8 mouse cellular contexts compared by ENCODE assay signal in the genomic region with DNA sequence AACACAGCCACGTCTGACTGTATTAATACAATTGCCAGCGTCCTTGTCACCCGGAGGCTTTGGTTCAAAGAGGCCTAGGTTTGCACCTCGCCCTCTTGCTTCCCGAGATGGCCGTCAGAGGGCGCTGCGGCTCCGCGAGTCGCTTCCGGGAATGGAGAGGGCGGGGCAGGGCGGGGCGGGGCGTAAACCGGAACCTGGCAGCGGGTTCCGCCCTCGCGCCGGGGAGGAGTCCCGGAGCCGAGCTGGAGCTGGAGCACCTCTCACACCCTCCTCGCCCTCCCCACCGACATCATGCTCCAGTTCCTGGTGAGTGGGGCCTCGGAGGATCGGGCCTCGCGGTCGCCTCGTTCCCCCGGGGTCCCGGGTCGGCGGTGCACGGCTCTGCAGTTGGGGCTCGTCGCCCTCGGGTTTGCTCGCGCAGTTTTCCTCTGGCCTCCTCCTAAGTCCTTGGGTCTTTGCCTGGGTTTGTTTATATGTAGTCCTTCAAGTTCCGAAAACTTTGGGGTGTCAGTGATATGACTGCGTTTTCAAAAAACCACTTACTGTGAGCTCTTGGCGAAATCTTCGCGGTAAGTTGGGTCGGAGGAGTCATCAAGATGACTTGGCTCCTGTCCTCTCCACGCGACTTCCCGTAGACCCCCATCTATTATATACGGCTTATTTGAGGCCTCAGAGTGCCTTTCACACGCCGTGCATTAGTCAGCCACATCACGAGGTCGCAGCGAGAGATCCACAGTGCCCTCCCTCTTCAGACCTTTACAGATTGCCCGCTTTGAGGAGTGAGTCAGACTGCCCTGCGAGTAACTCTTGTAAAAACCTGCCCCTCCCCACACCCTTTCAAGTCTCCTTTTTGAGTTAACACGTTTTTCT. TPM values are rescaled to one million over a fixed set of nuclear protein-coding genes. Genes with fewer than 3 reads are reported as not detected.
DNase-seq lines count a peak whose midpoint lies in the region; ATAC-seq and TF ChIP-seq lines count a peak whose summit lies in the region.

No protein-coding gene starts in this region.

- peak; percentile 87 for ATAC-seq in embryonic facial prominence, embryonic 12.5 days (ENCODE audit: insufficient number of reproducible peaks, insufficient read depth, low FRiP score, low TSS enrichment)
- ATAC-seq in limb, embryonic 14.5 days (ENCODE audit: low FRiP score, low read depth): peak; percentile 93
- peak; percentile 87 for ATAC-seq in midbrain, postnatal 0 days (ENCODE audit: low FRiP score)

- no peaks in the 10 kb centered on the region for H3K9me3 ChIP-seq in embryonic facial prominence, embryonic 12.5 days
- H3K9me3 ChIP-seq in limb, embryonic 14.5 days (ENCODE audit: control insufficient read depth, low read length): no peaks in the 10 kb centered on the region
- H3K9me3 ChIP-seq in midbrain, postnatal 0 days (ENCODE audit: low read length): no peaks in the 10 kb centered on the region

- H3K4me1 ChIP-seq in embryonic facial prominence, embryonic 12.5 days: peaks cover 35% of the 10 kb centered on the region
- peaks cover 4% of the 10 kb centered on the region; the same call in 1 of the 2 replicates for H3K4me1 ChIP-seq in kidney, adult 2 months (ENCODE audit: control insufficient read depth, insufficient read depth, low read length)
- H3K4me1 ChIP-seq in limb, embryonic 14.5 days (ENCODE audit: control insufficient read depth, insufficient read depth, low read length): peaks cover 34% of the 10 kb centered on the region
- no peaks in the 10 kb centered on the region for H3K4me1 ChIP-seq in midbrain, postnatal 0 days (ENCODE audit: insufficient read depth, low read length)

- H3K4me3 ChIP-seq in embryonic facial prominence, embryonic 12.5 days: peak overlapping the region; percentile 80
- H3K4me3 ChIP-seq in kidney, adult 2 months (ENCODE audit: insufficient read depth, low read depth, low read length): peak overlapping the region; percentile 82
- H3K4me3 ChIP-seq in limb, embryonic 14.5 days (replicated peaks; ENCODE audit: low read length): peak overlapping the region; percentile 69
- H3K4me3 ChIP-seq in midbrain, postnatal 0 days (ENCODE audit: low read depth, low read length): peak overlapping the region; percentile 78

- DNase-seq in 3134 (ENCODE audit: extremely low read depth, insufficient read length, low spot score): peak; percentile 91
- DNase-seq in adrenal gland, postnatal 25 days: peak; percentile 93
- peak; percentile 90 to 93 for DNase-seq in heart, adult 18-20 months
- DNase-seq in kidney, adult 2 months: peak; percentile 91
- peak; percentile 88 for DNase-seq in limb, embryonic 14.5 days (ENCODE audit: low spot score)
- peak; percentile 80 for DNase-seq in midbrain, postnatal 0 days (ENCODE audit: low spot score)
- peak; percentile 85 to 93 for DNase-seq in spleen, postnatal 14 days (ENCODE audit: low spot score in 2 of 2)

- WGBS in embryonic facial prominence, embryonic 12.5 days: 1% methylated on average over 59 of the region's 60 CpGs
- under 1% methylated on average over 60 of the region's 60 CpGs for WGBS in kidney, adult 2 months
- under 1% methylated on average over 50 of the region's 60 CpGs for WGBS in limb, embryonic 14.5 days
- under 1% methylated on average over 53 of the region's 60 CpGs for WGBS in midbrain, postnatal 0 days

- H3K9ac ChIP-seq in embryonic facial prominence, embryonic 12.5 days: peak overlapping the region; percentile 86
- peak overlapping the region; percentile 76 for H3K9ac ChIP-seq in limb, embryonic 14.5 days (ENCODE audit: low read depth, low read length, severe bottlenecking)
- H3K9ac ChIP-seq in midbrain, postnatal 0 days (replicated peaks; ENCODE audit: low read length, poor library complexity, severe bottlenecking): peak overlapping the region; percentile 55

- H3K27ac ChIP-seq in embryonic facial prominence, embryonic 12.5 days: peak overlapping the region; percentile 86
- peak overlapping the region; percentile 78 for H3K27ac ChIP-seq in kidney, adult 2 months (ENCODE audit: insufficient read depth, low read depth, low read length)
- H3K27ac ChIP-seq in limb, embryonic 14.5 days (replicated peaks; ENCODE audit: low read depth, low read length): peak overlapping the region; percentile 74
- H3K27ac ChIP-seq in midbrain, postnatal 0 days (ENCODE audit: low read depth, low read length): peak overlapping the region; percentile 57; the same call in 1 of the 2 replicates

- TF ChIP-seq CTCF in kidney, adult 2 months (conservative IDR thresholded peaks at IDR 0.05; ENCODE audit: insufficient read depth, insufficient read length, low read depth, low read length): peak; percentile 74
- peak; percentile 93 for TF ChIP-seq CTCF in midbrain, postnatal 0 days (IDR thresholded peaks at IDR 0.05)

- no peaks in the 10 kb centered on the region for H3K36me3 ChIP-seq in embryonic facial prominence, embryonic 12.5 days
- H3K36me3 ChIP-seq in kidney, adult 2 months (ENCODE audit: control insufficient read depth, insufficient read depth, low read length): no peaks in the 10 kb centered on the region
- H3K36me3 ChIP-seq in limb, embryonic 14.5 days (ENCODE audit: control insufficient read depth, insufficient read depth, low read length): no peaks in the 10 kb centered on the region
- no peaks in the 10 kb centered on the region for H3K36me3 ChIP-seq in midbrain, postnatal 0 days (ENCODE audit: insufficient read depth, low read length)

- H3K4me2 ChIP-seq in embryonic facial prominence, embryonic 12.5 days (replicated peaks): peak overlapping the region; percentile 72
- H3K4me2 ChIP-seq in limb, embryonic 14.5 days (replicated peaks; ENCODE audit: low read depth, low read length, severe bottlenecking): peak overlapping the region; percentile 66
- H3K4me2 ChIP-seq in midbrain, postnatal 0 days (ENCODE audit: low read depth, low read length, poor library complexity, severe bottlenecking): peak overlapping the region; percentile 69

- H3K27me3 ChIP-seq in embryonic facial prominence, embryonic 12.5 days: no peaks in the 10 kb centered on the region
- no peaks in the 10 kb centered on the region for H3K27me3 ChIP-seq in kidney, adult 2 months (replicated peaks; ENCODE audit: control insufficient read depth, insufficient read depth, low read length)
- H3K27me3 ChIP-seq in limb, embryonic 14.5 days (ENCODE audit: control insufficient read depth, insufficient read depth, low read length): no peaks in the 10 kb centered on the region
- no peaks in the 10 kb centered on the region for H3K27me3 ChIP-seq in midbrain, postnatal 0 days (ENCODE audit: insufficient read depth, low read length)

- TF ChIP-seq POLR2A in kidney, adult 2 months (IDR thresholded peaks at IDR 0.05; ENCODE audit: low read depth, low read length): peak; percentile 92
- 0 out of 2 replicates have a peak, but pooled peaks have one; percentile 54 for TF ChIP-seq POLR2A in limb, embryonic 14.5 days (IDR thresholded peaks at IDR 0.05; ENCODE audit: borderline replicate concordance, extremely low read depth, insufficient read depth, insufficient read length)

RNA-seq across cellular contexts. Expression of a gene that starts 55.2 kb away (rescaled TPM):
- 0.33 and 0.52 TPM in 2 replicates for total RNA-seq in adrenal gland, postnatal 25 days (2021)
- polyA plus RNA-seq in embryonic facial prominence, embryonic 12.5 days (2016; fragmentation: Nextera tagmentation; extraction: Ambion mirVana): 0.57 and 0.59 TPM in 2 replicates
- total RNA-seq in heart, adult 18-20 months (2021): under 1 TPM; 0.07 to 0.21 TPM
- polyA plus RNA-seq in kidney, adult 2 months (2012; rRNA removed): 5.2 and 5.6 TPM in 2 replicates
- 0.33 and 0.42 TPM in 2 replicates for polyA plus RNA-seq in limb, embryonic 14.5 days (2012; rRNA removed)
- 0.22 and 0.30 TPM in 2 replicates for polyA plus RNA-seq in limb, embryonic 14.5 days (2014; fragmentation: Nextera tagmentation; extraction: Ambion mirVana)
- 17.2 and 19.6 TPM in 2 replicates for total RNA-seq in midbrain, postnatal 0 days (2014; rRNA removed)
- 13.6 and 14.3 TPM in 2 replicates for polyA plus RNA-seq in midbrain, postnatal 0 days (2015; fragmentation: Nextera tagmentation; extraction: Ambion mirVana)

Comparison
In these comparisons a context has a peak if more than half of its experiments do, and no peak if none do; other contexts are left out.
1. Peak in every context shown above with its lines: DNase-seq, ATAC-seq, H3K4me3 ChIP-seq and H3K27ac ChIP-seq.